Mouse (Mus musculus) kidney, postnatal 0 days (tissue): ENCODE measurements around the gene Pitx3. TPM values are rescaled to one million over a fixed set of nuclear protein-coding genes. Genes with fewer than 3 reads are reported as not detected.

ENCODE experiments used
- ATAC-seq: fragments of 200-750 bp; cut with Nextera tagmentation; replicated peaks from 2 replicates; pipeline ENCODE4 v1.8.0; 2017; ENCODE audit warnings: low read depth, moderate number of reproducible peaks, moderate TSS enrichment, moderate library complexity; ENCODE audit not compliant: low FRiP score
- DNase-seq: peaks from one replicate; pipeline ENCODE4 v3.0.0-alpha.2; 2016; ENCODE audit warnings: low spot score
- H3K27ac ChIP-seq: fragments of 300-500 bp; sonication (generic); 2 replicates; pipeline ENCODE4 v1.5.1; 2014; ENCODE audit warnings: mild to moderate bottlenecking
- H3K27me3 ChIP-seq: fragments of 300-500 bp; sonication (generic); 2 replicates; pipeline ENCODE4 v1.6.1; 2014; ENCODE audit warnings: low read length, mixed read lengths; ENCODE audit not compliant: insufficient read depth
- H3K36me3 ChIP-seq: fragments of 300-500 bp; sonication (generic); 2 replicates; pipeline ENCODE4 v1.6.1; 2014; ENCODE audit warnings: low read length, mixed read lengths; ENCODE audit not compliant: insufficient read depth
- H3K4me1 ChIP-seq: fragments of 300-500 bp; sonication (generic); replicated peaks from 2 replicates; pipeline ENCODE4 v1.6.1; 2014; ENCODE audit warnings: antibody characterized with exemption, low read length, mixed read lengths; ENCODE audit not compliant: insufficient read depth
- H3K4me2 ChIP-seq: fragments of 300-500 bp; sonication (generic); 2 replicates; pipeline ENCODE4 v1.6.1; 2014; ENCODE audit warnings: mild to moderate bottlenecking, low read length, moderate library complexity, mixed read lengths
- H3K4me3 ChIP-seq: fragments of 300-500 bp; sonication (generic); replicated peaks from 2 replicates; pipeline ENCODE4 v1.5.1; 2014; ENCODE audit warnings: low read depth, low read length
- H3K9ac ChIP-seq: fragments of 300-500 bp; sonication (generic); 2 replicates; pipeline ENCODE4 v1.6.1; 2014; ENCODE audit warnings: low read depth, low read length
- H3K9me3 ChIP-seq: fragments of 300-500 bp; sonication (generic); replicated peaks from 2 replicates; pipeline ENCODE4 v1.6.1; 2016; ENCODE audit warnings: low read length, inconsistent platforms, mixed read lengths
- CTCF ChIP-seq: IDR thresholded peaks from 2 replicates; pipeline ENCODE4 v1.5.1; 2016; ENCODE audit warnings: antibody characterized with exemption, low read depth, mild to moderate bottlenecking, moderate library complexity
- WGBS: fragments of 180-500 bp; shearing (Covaris S2); extraction: QIAGEN DNeasy Blood & Tissue Kit; methylation state at CpG from one replicate; pipeline ENCODE4 v1.1.7; 2014; 5-methylcytosine and 5-hydroxymethylcytosine counted together
- polyA plus RNA-seq: library from polyadenylated mRNA; unstranded; fragments of >200 nt; fragmentation: Nextera tagmentation; extraction: Ambion mirVana; gene quantifications from 2 replicates; pipeline ENCODE4 v1.2.1, GENCODE M21; 2015

The Pitx3 gene
- polyA plus RNA-seq, 1 experiment from 2014 or later = not detected

DNA sequence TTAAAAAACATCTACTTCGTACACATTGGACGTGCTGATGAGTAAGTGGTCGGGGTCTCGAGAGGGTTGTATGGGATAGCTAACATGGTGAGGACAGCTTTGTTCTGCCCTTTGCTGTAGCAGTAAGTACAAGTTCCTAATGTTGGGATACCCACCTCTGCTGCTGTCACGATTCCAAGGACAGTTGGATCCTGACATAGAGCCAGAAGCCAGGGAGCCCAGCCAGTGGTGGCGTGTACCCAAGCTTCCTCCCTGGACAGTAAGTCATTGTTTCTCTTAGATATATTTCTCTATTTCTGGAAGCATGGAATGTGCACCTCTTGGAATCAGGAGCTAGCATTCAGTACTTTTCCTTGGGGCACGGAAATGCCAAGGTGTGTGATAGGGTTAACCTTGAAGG lies 60.3 kb downstream of the Pitx3 start:
- Histone ChIP-seq H3K4me1 (no peaks in the 10 kb centered on the region), H3K9ac (no peak overlapping the region), H3K36me3 (peaks cover 21% of the 10 kb centered on the region), H3K27ac (no peak overlapping the region), H3K27me3 (no peaks in the 10 kb centered on the region), H3K4me3 (no peak overlapping the region), H3K4me2 (no peak overlapping the region), H3K9me3 (no peaks in the 10 kb centered on the region)
- DNase-seq = no peak
- TF ChIP-seq CTCF = no peak
- ATAC-seq = no peak
- 78% methylated on average over 7 of the region's 7 CpGs for WGBS

DNA sequence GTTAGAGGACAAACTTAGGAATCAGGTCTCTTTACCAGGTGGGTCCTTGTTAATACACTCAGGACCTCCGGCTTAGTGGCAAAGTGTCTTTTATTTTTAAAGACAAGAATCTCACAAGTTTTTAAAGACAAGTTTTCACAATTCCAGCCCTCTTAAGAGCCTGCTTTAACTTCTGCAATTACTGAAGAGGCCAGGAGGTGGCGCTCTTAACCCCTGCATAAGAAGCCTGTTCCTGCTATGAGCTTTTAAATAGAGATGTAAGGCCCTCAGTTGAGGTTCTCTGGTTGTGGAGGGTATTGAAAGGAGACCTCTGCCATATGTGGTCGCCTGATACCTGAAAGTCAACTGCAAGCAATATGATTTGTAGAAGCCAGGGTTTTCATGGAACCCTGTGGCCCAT lies 61.8 kb downstream of the Pitx3 start:
- WGBS = 53% methylated on average over 3 of the region's 3 CpGs
- Histone ChIP-seq H3K4me3 (no peak overlapping the region), H3K27me3 (no peaks in the 10 kb centered on the region), H3K36me3 (peaks cover 37% of the 10 kb centered on the region), H3K4me1 (no peaks in the 10 kb centered on the region), H3K9me3 (no peaks in the 10 kb centered on the region), H3K4me2 (no peak overlapping the region), H3K9ac (no peak overlapping the region), H3K27ac (no peak overlapping the region)
- peak; percentile 80 for TF ChIP-seq CTCF
- ATAC-seq (no peak), DNase-seq (peak; percentile 81)

Other genes starting within 250 kb of the Pitx3 start
- gene Armh3, start 149.8 kb downstream of the Pitx3 start, polyA plus RNA-seq = 13.2 and 14.7 TPM in 2 replicates
- 7.2 and 7.6 TPM in 2 replicates for gene Hps6, start 144.8 kb downstream of the Pitx3 start, polyA plus RNA-seq
- 16.2 and 16.9 TPM in 2 replicates for gene Pprc1, start 103.4 kb downstream of the Pitx3 start, polyA plus RNA-seq
- gene Ldb1, start 103.1 kb downstream of the Pitx3 start, polyA plus RNA-seq = 79.3 and 82.5 TPM in 2 replicates
- gene Nolc1, start 72.5 kb downstream of the Pitx3 start, polyA plus RNA-seq = 50.0 and 60.0 TPM in 2 replicates
- gene Elovl3, start 16.4 kb downstream of the Pitx3 start, polyA plus RNA-seq = 0.07 TPM in 1 of 2 replicates, not detected in the other
- gene Gbf1, start 4.2 kb upstream of the Pitx3 start, polyA plus RNA-seq = 32.9 and 37.3 TPM in 2 replicates
- 8.7 and 8.8 TPM in 2 replicates for gene Nfkb2, start 156.0 kb upstream of the Pitx3 start, polyA plus RNA-seq
- 2.7 and 2.9 TPM in 2 replicates for gene Psd, start 178.8 kb upstream of the Pitx3 start, polyA plus RNA-seq
- gene Fbxl15, start 179.9 kb upstream of the Pitx3 start, polyA plus RNA-seq = 29.9 and 33.8 TPM in 2 replicates
- gene Cuedc2, start 190.4 kb upstream of the Pitx3 start, polyA plus RNA-seq = 167 and 173 TPM in 2 replicates
- gene Mfsd13a, start 192.8 kb upstream of the Pitx3 start, polyA plus RNA-seq = 12.0 and 14.0 TPM in 2 replicates
- gene 2310034G01Rik, start 202.0 kb upstream of the Pitx3 start, polyA plus RNA-seq = 3.5 and 4.0 TPM in 2 replicates
- gene Actr1a, start 247.4 kb upstream of the Pitx3 start, polyA plus RNA-seq = 100.0 and 111 TPM in 2 replicates
- 30.6 and 33.0 TPM in 2 replicates for gene Sufu, start 248.6 kb upstream of the Pitx3 start, polyA plus RNA-seq